Mouse (Mus musculus): ENCODE measurements at regions not wholly inside any gene's neighbourhood (a gene's known extent, or its start where the extent isn't known, plus 50 kb on each side); places are given as distances from the start of the nearest gene placed in this dataset.

- DNase-seq = peak; percentile 12
- WGBS = 97% methylated on average over 5 of the region's 5 CpGs
- no peaks in the 10 kb centered on the region for H3K27me3 ChIP-seq (ENCODE audit: control insufficient read depth, insufficient read depth, low read length)
- TF ChIP-seq POLR2A (IDR thresholded peaks at IDR 0.05; ENCODE audit: control insufficient read depth, extremely low read depth, insufficient read depth, low read length, poor library complexity) (no peak), CTCF (IDR thresholded peaks at IDR 0.05; ENCODE audit: borderline replicate concordance, control insufficient read depth, extremely low read depth, insufficient read depth, low read length, poor library complexity) (no peak)
- no peak overlapping the region for H3K4me3 ChIP-seq (ENCODE audit: control insufficient read depth, insufficient read depth, low read length)
- peaks cover 6% of the 10 kb centered on the region; the same call in 1 of the 2 replicates for H3K4me1 ChIP-seq (replicated peaks; ENCODE audit: control insufficient read depth, insufficient read depth, low read length)
- H3K36me3 ChIP-seq (ENCODE audit: control insufficient read depth, insufficient read depth, low read length) = no peaks in the 10 kb centered on the region
- no peak overlapping the region for H3K27ac ChIP-seq (ENCODE audit: control insufficient read depth, insufficient read depth, low read length)
Observed at GRCm38 (mm10) chr5:64038394-64038793, 54.4 kb upstream of the Pgm2 start.

- 23% methylated on average over 6 of the region's 6 CpGs for WGBS
- no peak overlapping the region for H3K4me3 ChIP-seq (ENCODE audit: control insufficient read depth, insufficient read depth, low read length)
- peaks cover 12% of the 10 kb centered on the region for H3K4me1 ChIP-seq (replicated peaks; ENCODE audit: control insufficient read depth, insufficient read depth, low read length)
- no peak overlapping the region for H3K27ac ChIP-seq (ENCODE audit: control insufficient read depth, insufficient read depth, low read length)
- no peak for TF ChIP-seq CTCF (IDR thresholded peaks at IDR 0.05; ENCODE audit: borderline replicate concordance, control insufficient read depth, extremely low read depth, insufficient read depth, low read length, poor library complexity)
- no peak for TF ChIP-seq POLR2A (IDR thresholded peaks at IDR 0.05; ENCODE audit: control insufficient read depth, extremely low read depth, insufficient read depth, low read length, poor library complexity)
- H3K36me3 ChIP-seq (ENCODE audit: control insufficient read depth, insufficient read depth, low read length) = no peaks in the 10 kb centered on the region
- H3K27me3 ChIP-seq (ENCODE audit: control insufficient read depth, insufficient read depth, low read length) = no peaks in the 10 kb centered on the region
- peak; percentile 11 for DNase-seq
Observed at GRCm38 (mm10) chr5:64040676-64041075, 52.1 kb upstream of the Pgm2 start.
